Mouse (Mus musculus) brain, embryonic 14.5 days (tissue): ENCODE measurements at regions not wholly inside any gene's neighbourhood (a gene's known extent, or its start where the extent isn't known, plus 50 kb on each side); places are given as distances from the start of the nearest gene placed in this dataset.

ENCODE experiments used
- DNase-seq: peaks from one replicate; pipeline ENCODE4 v3.0.0-alpha.2; 2011; ENCODE audit warnings: low read depth
- CTCF ChIP-seq: fragments of 200-500 bp; IDR thresholded peaks from 2 replicates; pipeline ENCODE4 v1.5.1; 2012; ENCODE audit warnings: inconsistent platforms, mild to moderate bottlenecking, moderate library complexity, borderline replicate concordance; ENCODE audit not compliant: insufficient read depth, insufficient read length; ENCODE audit errors: extremely low read depth
- POLR2A ChIP-seq: fragments of 200-500 bp; IDR thresholded peaks from 2 replicates; pipeline ENCODE4 v1.6.1; 2012; ENCODE audit warnings: mild to moderate bottlenecking, inconsistent platforms, borderline replicate concordance; ENCODE audit not compliant: poor library complexity, insufficient read depth, insufficient read length, severe bottlenecking; ENCODE audit errors: extremely low read depth

- no peak for DNase-seq
- TF ChIP-seq POLR2A = no peak
- no peak for TF ChIP-seq CTCF
Measured at GRCm38 (mm10) chr12:93273652-93274051, 1424.7 kb upstream of the Sel1l start.

DNA sequence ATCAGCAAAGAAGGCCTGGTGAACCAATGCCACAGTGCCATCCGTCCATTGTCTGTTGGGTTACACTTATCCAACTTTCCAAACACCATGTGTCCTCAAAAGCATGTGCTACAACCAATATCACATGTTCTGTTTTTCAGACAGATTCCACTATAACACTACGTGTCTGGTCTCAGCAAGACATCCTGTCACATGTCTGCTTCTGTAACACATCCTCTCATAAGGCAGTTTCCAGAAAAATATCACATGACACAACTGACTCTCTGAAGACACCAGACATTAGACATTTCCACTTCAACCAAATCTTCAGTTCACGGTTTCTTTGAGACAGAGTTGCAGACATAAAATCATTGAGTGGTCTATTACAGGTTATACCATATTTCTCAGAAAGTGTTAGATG lies 1381.3 kb upstream of the Sel1l start:
- TF ChIP-seq POLR2A (no peak), CTCF (no peak)
- DNase-seq = no peak

- DNase-seq = no peak
- TF ChIP-seq CTCF (no peak), POLR2A (no peak)
Measured at GRCm38 (mm10) chr12:93226826-93227225, 1377.9 kb upstream of the Sel1l start.

DNA sequence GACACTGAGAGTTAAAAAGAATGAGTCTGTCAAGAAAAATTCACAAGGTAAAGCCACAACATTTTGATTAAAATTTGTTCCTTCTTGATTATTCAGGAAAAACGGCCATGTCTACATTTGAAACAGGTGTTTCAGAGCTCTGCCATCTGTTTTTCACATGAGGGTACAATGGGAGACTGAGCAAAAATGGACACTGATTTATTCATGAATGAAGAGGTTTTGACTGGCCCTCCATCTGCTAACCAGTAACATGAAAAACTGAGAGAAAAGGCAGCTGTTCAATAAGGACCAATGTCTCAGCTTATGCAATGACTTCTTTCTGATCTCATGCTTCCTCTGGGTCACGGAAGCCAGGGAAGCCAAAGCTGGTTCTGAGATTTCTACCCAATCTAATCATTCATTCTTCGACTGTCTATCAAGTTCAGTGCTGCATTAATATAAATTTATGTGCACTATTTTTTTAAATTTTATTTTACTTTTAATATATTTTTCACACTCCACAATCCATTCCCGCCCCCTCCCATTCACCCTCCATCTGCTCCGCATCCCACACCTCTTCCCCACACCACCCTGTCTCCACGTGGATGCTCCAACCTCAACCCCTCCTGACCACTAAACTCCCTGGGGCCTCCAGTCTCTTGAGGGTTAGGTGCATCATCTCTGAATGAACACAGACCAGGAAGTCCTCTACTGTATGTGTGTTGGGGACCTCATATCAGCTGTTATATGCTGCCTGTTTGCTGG lies 1372.4 kb upstream of the Sel1l start:
- peak; percentile 91 for DNase-seq
- TF ChIP-seq CTCF (no peak), POLR2A (no peak)

- DNase-seq = peak; percentile 52
- no peak for TF ChIP-seq POLR2A
- no peak for TF ChIP-seq CTCF
Measured at GRCm38 (mm10) chr12:93207596-93207995, 1358.6 kb upstream of the Sel1l start.

- no peak for TF ChIP-seq POLR2A
- DNase-seq = no peak
Measured at GRCm38 (mm10) chr12:93188940-93189339, 1340.0 kb upstream of the Sel1l start.

DNA sequence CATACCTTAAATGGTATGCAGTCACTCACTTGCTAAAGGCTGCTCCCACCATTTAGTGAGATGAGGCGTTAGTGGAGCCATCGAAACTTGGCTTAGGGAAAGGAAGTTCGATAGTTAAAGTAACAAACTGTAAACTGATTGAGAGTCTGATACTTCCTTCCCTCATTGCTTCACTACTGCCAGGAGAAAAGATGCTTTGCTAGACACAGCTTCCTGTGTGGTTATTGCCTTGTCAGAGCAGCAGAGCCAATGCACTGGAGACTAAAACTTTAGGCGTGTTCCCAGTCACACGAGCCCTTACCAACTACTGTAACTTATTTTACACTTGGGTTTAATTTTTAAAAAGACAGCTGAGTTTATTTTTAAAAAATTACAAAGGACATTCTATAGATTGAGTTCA lies 1324.8 kb upstream of the Sel1l start:
- TF ChIP-seq CTCF (no peak), POLR2A (no peak)
- DNase-seq = no peak

- peak; percentile 69 for DNase-seq
- TF ChIP-seq POLR2A = no peak
- TF ChIP-seq CTCF = no peak
Measured at GRCm38 (mm10) chr12:93160252-93160651, 1311.3 kb upstream of the Sel1l start.

GRCm38 (mm10) chr12:93152618-93153245 lies 1303.8 kb upstream of the Sel1l start:
- TF ChIP-seq CTCF (peak; percentile 69; the same call in 1 of the 2 replicates), POLR2A (no peak)
- peak; percentile 74 for DNase-seq

- peak; percentile 26 for DNase-seq
- TF ChIP-seq CTCF (no peak), POLR2A (no peak)
Measured at GRCm38 (mm10) chr12:93151530-93151929, 1302.6 kb upstream of the Sel1l start.

DNA sequence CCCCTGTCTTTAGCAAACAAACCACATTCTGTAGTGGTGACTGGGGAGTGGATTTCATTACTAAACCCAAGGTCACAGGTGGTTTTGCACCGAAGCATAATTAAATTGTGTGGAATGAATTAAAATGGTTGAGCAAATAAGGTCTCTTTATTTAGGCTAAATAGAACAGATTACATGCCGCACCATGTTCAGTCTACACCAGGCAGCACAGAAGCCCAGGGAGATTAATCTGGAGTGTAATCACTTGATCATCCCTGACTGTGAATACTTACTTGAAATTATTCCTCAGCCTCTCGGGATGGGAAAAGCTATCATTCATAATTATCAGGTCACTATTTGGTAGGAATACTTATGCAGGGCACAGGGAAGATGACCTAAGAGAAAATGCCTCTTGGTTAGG lies 1293.3 kb upstream of the Sel1l start:
- no peak for TF ChIP-seq POLR2A
- no peak for TF ChIP-seq CTCF
- peak; percentile 49 for DNase-seq

GRCm38 (mm10) chr12:93136395-93136794 lies 1287.4 kb upstream of the Sel1l start:
- TF ChIP-seq POLR2A (no peak), CTCF (no peak)
- peak; percentile 66 for DNase-seq
